Mouse (Mus musculus) heart, postnatal 0 days (tissue): ENCODE results near the gene Upf3b. TPM values are rescaled to one million over a fixed set of nuclear protein-coding genes. Genes with fewer than 3 reads are reported as not detected.

Source experiments
- ATAC-seq: fragments of 200-750 bp; cut with Nextera tagmentation; 2 replicates; pipeline ENCODE4 v1.8.0; 2017; ENCODE audit warnings: low read depth, moderate number of reproducible peaks, moderate library complexity; ENCODE audit not compliant: insufficient read depth
- DNase-seq: peaks from one replicate; pipeline ENCODE4 v3.0.0-alpha.2; 2016; ENCODE audit warnings: low spot score
- H3K27ac ChIP-seq: fragments of 300-500 bp; sonication (generic); 2 replicates; pipeline ENCODE4 v1.5.1; 2014; ENCODE audit warnings: low read depth, mild to moderate bottlenecking
- H3K27me3 ChIP-seq: fragments of 300-500 bp; sonication (generic); 2 replicates; pipeline ENCODE4 v1.6.1; 2014; ENCODE audit warnings: low read length, mixed read lengths; ENCODE audit not compliant: control insufficient read depth, insufficient read depth
- H3K36me3 ChIP-seq: fragments of 300-500 bp; sonication (generic); replicated peaks from 2 replicates; pipeline ENCODE4 v1.6.1; 2014; ENCODE audit warnings: low read length, mixed read lengths; ENCODE audit not compliant: control insufficient read depth, insufficient read depth
- H3K4me1 ChIP-seq: fragments of 300-500 bp; sonication (generic); 2 replicates; pipeline ENCODE4 v1.6.1; 2014; ENCODE audit warnings: antibody characterized with exemption; ENCODE audit not compliant: control insufficient read depth, insufficient read depth
- H3K4me2 ChIP-seq: fragments of 300-500 bp; sonication (generic); 2 replicates; pipeline ENCODE4 v1.6.1; 2014; ENCODE audit warnings: low read depth, mild to moderate bottlenecking, low read length, moderate library complexity
- H3K4me3 ChIP-seq: fragments of 300-500 bp; sonication (generic); 2 replicates; pipeline ENCODE4 v1.5.1; 2014; ENCODE audit warnings: low read depth, low read length
- H3K9ac ChIP-seq: fragments of 300-500 bp; sonication (generic); replicated peaks from 2 replicates; pipeline ENCODE4 v1.6.1; 2014; ENCODE audit warnings: low read depth, low read length, mixed read lengths
- H3K9me3 ChIP-seq: fragments of 300-500 bp; sonication (generic); replicated peaks from 2 replicates; pipeline ENCODE4 v1.6.1; 2016; ENCODE audit warnings: low read length; ENCODE audit not compliant: control insufficient read depth
- CTCF ChIP-seq: IDR thresholded peaks from 2 replicates; pipeline ENCODE4 v1.5.1; 2016; ENCODE audit warnings: antibody characterized with exemption, control low read depth, low read depth
- EP300 ChIP-seq: IDR thresholded peaks from 2 replicates; pipeline ENCODE4 v1.6.1; 2016; ENCODE audit warnings: antibody characterized with exemption, low read depth
- WGBS: fragments of 180-500 bp; shearing (Covaris S2); extraction: QIAGEN DNeasy Blood & Tissue Kit; methylation state at CpG from one replicate; pipeline ENCODE4 v1.1.7; 2014; 5-methylcytosine and 5-hydroxymethylcytosine counted together
- polyA plus RNA-seq: library from polyadenylated mRNA; unstranded; fragments of >200 nt; fragmentation: Nextera tagmentation; extraction: Ambion mirVana; gene quantifications from 2 replicates; pipeline ENCODE4 v1.2.1, GENCODE M21; 2015
- total RNA-seq: library from RNA; depleted of rRNA; stranded (reverse); fragments of >200 nt; gene quantifications from 2 replicates; pipeline ENCODE4 v1.2.3, GENCODE M21; 2014; ENCODE audit warnings: low replicate concordance; rRNA removed

Upf3b gene
- total and polyA plus RNA-seq, 2 experiments from 2014 or later, result 8.1 to 9.3 TPM

DNA sequence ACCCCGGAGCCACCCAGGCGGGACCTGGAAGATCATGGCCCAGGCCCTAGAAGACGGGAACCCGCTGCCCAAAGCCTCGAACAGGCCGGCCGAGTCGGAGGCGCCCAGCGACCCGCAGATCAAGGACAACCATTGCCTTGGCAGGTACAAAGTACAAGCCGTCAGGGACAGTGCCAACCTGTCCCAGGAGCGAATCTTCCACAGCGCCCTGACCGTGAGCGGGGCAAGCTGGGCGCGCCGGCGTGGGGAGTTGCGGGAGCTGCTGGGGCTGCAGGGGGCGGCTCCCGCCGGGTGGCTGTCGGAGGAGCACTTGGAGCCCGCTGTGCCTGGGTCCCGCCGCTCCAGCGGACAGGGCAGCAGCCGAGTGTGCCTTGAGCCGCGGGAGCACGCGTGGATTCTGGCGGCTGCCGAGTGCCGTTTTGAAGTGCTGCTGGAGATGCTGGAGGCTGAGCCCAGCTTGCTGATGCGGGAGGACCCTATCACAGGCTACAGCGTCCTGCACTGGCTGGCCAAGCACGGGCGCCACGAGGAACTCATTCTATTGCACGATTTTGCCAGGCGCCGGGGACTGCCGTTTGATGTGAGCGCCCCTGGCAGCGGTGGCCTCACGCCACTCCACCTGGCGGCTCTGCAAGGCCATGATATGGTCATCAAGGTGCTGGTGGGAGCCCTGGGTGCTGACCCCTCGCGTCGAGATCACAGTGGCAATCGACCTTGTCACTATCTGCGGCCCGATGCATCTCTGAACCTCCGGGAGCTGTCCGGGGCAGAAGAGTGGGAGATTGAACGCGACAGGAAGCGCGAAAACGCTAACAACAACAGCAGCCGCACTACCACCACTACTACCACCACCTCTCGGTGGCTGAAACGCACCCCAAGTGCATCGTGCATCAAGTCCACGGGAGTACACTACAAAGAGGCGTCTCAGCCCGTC is 61.0 kb downstream of the Upf3b start:
- no peak for ATAC-seq
- WGBS, result 19% methylated on average over 67 of the region's 70 CpGs
- Histone ChIP-seq H3K36me3 (no peaks in the 10 kb centered on the region), H3K4me2 (peak overlapping the region; percentile 61), H3K9me3 (no peaks in the 10 kb centered on the region), H3K9ac (no peak overlapping the region), H3K4me1 (no peaks in the 10 kb centered on the region), H3K27ac (no peak overlapping the region), H3K27me3 (peaks cover 26% of the 10 kb centered on the region), H3K4me3 (peak overlapping the region; percentile 41)
- no peak for TF ChIP-seq EP300
- no peak for DNase-seq

- no peak for TF ChIP-seq CTCF
- no peak for TF ChIP-seq EP300
- DNase-seq, result no peak
- Histone ChIP-seq H3K4me3 (peak within 1 kb of the TSS; percentile 41), H3K9ac (no peak within 1 kb of the TSS), H3K36me3 (no peaks in the 10 kb centered on the region), H3K27ac (no peak within 1 kb of the TSS), H3K4me2 (peak within 1 kb of the TSS; percentile 61), H3K27me3 (peaks cover 26% of the 10 kb centered on the region), H3K9me3 (no peaks in the 10 kb centered on the region), H3K4me1 (no peaks in the 10 kb centered on the region)
- no peak for ATAC-seq
- WGBS, result 12% methylated on average over 37 of the region's 38 CpGs
Observed at GRCm38 (mm10) chrX:37048066-37048889, 61.8 kb downstream of the Upf3b start, which contains the start of gene Sowahd. Sowahd (plus strand) TSS chrX:37048845.

GRCm38 (mm10) chrX:37042726-37043125 is 67.4 kb downstream of the Upf3b start:
- Histone ChIP-seq H3K9me3 (no peaks in the 10 kb centered on the region), H3K4me3 (no peak overlapping the region), H3K36me3 (no peaks in the 10 kb centered on the region), H3K4me2 (no peak overlapping the region), H3K4me1 (no peaks in the 10 kb centered on the region), H3K27me3 (peaks cover 4% of the 10 kb centered on the region; the same call in 1 of the 2 replicates), H3K27ac (no peak overlapping the region), H3K9ac (no peak overlapping the region)
- WGBS, result 15% methylated on average over 9 of the region's 9 CpGs
- DNase-seq, result no peak
- TF ChIP-seq CTCF (peak; percentile 52), EP300 (no peak)
- no peak for ATAC-seq

Other genes with a start within 250 kb of the Upf3b start
- gene Ube2a, start 236.4 kb downstream of the Upf3b start, total RNA-seq, result 24.1 and 75.9 TPM in 2 replicates
- gene Ube2a, start 236.4 kb downstream of the Upf3b start, polyA plus RNA-seq, result 210 and 213 TPM in 2 replicates
- 16.6 and 19.0 TPM in 2 replicates for gene C330007P06Rik, start 236.2 kb downstream of the Upf3b start, total RNA-seq
- gene C330007P06Rik, start 236.2 kb downstream of the Upf3b start, polyA plus RNA-seq, result 10.5 and 10.7 TPM in 2 replicates
- 0.62 and 5.7 TPM in 2 replicates for gene Nkrf, start 207.4 kb downstream of the Upf3b start, total RNA-seq
- 0.44 and 0.51 TPM in 2 replicates for gene Nkrf, start 207.4 kb downstream of the Upf3b start, polyA plus RNA-seq
- gene Sept6, start 118.5 kb downstream of the Upf3b start, total RNA-seq, result 53.1 and 73.5 TPM in 2 replicates
- gene Sept6, start 118.5 kb downstream of the Upf3b start, polyA plus RNA-seq, result 22.1 and 22.3 TPM in 2 replicates
- gene Sowahd, start 61.5 kb downstream of the Upf3b start, total RNA-seq, result not detected in 2 replicates
- gene Sowahd, start 61.5 kb downstream of the Upf3b start, polyA plus RNA-seq, result not detected in 2 replicates
- gene Rpl39, start 24.9 kb downstream of the Upf3b start, total RNA-seq, result 148 and 167 TPM in 2 replicates
- gene Rpl39, start 24.9 kb downstream of the Upf3b start, polyA plus RNA-seq, result 403 and 426 TPM in 2 replicates
- 8.1 and 13.8 TPM in 2 replicates for gene Nkap, start 16.5 kb upstream of the Upf3b start, total RNA-seq
- gene Nkap, start 16.5 kb upstream of the Upf3b start, polyA plus RNA-seq, result 8.2 and 9.2 TPM in 2 replicates
- gene Akap14, start 58.5 kb upstream of the Upf3b start, total RNA-seq, result not detected in 2 replicates
- gene Akap14, start 58.5 kb upstream of the Upf3b start, polyA plus RNA-seq, result 0.05 and 0.07 TPM in 2 replicates
- gene Ndufa1, start 80.8 kb upstream of the Upf3b start, total RNA-seq, result 337 and 420 TPM in 2 replicates
- 1,804 and 1,915 TPM in 2 replicates for gene Ndufa1, start 80.8 kb upstream of the Upf3b start, polyA plus RNA-seq
- not detected in 2 replicates for gene Rnf113a1, start 80.9 kb upstream of the Upf3b start, total RNA-seq
- gene Rnf113a1, start 80.9 kb upstream of the Upf3b start, polyA plus RNA-seq, result 5.5 and 5.6 TPM in 2 replicates
- not detected in 2 replicates for gene Gm9, start 100.7 kb upstream of the Upf3b start, total RNA-seq
- not detected in 2 replicates for gene Gm9, start 100.7 kb upstream of the Upf3b start, polyA plus RNA-seq
- not detected in 2 replicates for gene Rhox1, start 111.9 kb upstream of the Upf3b start, total RNA-seq
- gene Rhox1, start 111.9 kb upstream of the Upf3b start, polyA plus RNA-seq, result not detected in 2 replicates
- gene Rhox2a, start 134.7 kb upstream of the Upf3b start, total RNA-seq, result not detected in 2 replicates
- gene Rhox2a, start 134.7 kb upstream of the Upf3b start, polyA plus RNA-seq, result not detected in 2 replicates
- gene Rhox3a, start 139.6 kb upstream of the Upf3b start, total RNA-seq, result not detected in 2 replicates
- gene Rhox3a, start 139.6 kb upstream of the Upf3b start, polyA plus RNA-seq, result not detected in 2 replicates
- gene Rhox4a, start 155.0 kb upstream of the Upf3b start, total RNA-seq, result not detected in 2 replicates
- gene Rhox4a, start 155.0 kb upstream of the Upf3b start, polyA plus RNA-seq, result not detected in 2 replicates